Mouse (Mus musculus): ENCODE data around the gene Zmynd10. TPM values are rescaled to one million over a fixed set of nuclear protein-coding genes. Genes with fewer than 3 reads are reported as not detected.

Zmynd10 gene
- 0.41 and 0.65 TPM in 2 replicates for polyA plus RNA-seq (2012; rRNA removed)

GRCm38 (mm10) chr9:107547026-107547425 lies at the start of gene Zmynd10:
Gene Zmynd10, plus strand, starts transcription at chr9:107547298.

GRCm38 (mm10) chr9:107533791-107534407 lies 13.2 kb upstream of the Zmynd10 start, which contains the start of gene Tmem115:
Gene Tmem115, plus strand, starts transcription at chr9:107533945.

GRCm38 (mm10) chr9:107541474-107542351 lies 5.4 kb upstream of the Zmynd10 start, which contains the start of the genes Cyb561d2 and Nprl2:
Gene Cyb561d2, minus strand, starts transcription at chr9:107542193.
Gene Nprl2, plus strand, starts transcription at chr9:107542226.

GRCm38 (mm10) chr9:107551117-107551889 lies 4.2 kb downstream of the Zmynd10 start, which contains the start of gene Rassf1:
Gene Rassf1, plus strand, starts transcription at chr9:107551555.

GRCm38 (mm10) chr9:107563029-107563581 lies 16.0 kb downstream of the Zmynd10 start, which contains the start of gene Tusc2:
Gene Tusc2, plus strand, starts transcription at chr9:107563255.

GRCm38 (mm10) chr9:107567702-107568319 lies 20.7 kb downstream of the Zmynd10 start, which contains the start of gene Hyal2:
Gene Hyal2, plus strand, starts transcription at chr9:107567945.

GRCm38 (mm10) chr9:107576357-107577107 lies 29.4 kb downstream of the Zmynd10 start, which contains the start of gene Hyal1:
Gene Hyal1, plus strand, starts transcription at chr9:107576927.

GRCm38 (mm10) chr9:107578587-107578986 lies 31.5 kb downstream of the Zmynd10 start, which contains the start of gene Naa80:
Gene Naa80, plus strand, starts transcription at chr9:107578887.

GRCm38 (mm10) chr9:107580501-107581317 lies 33.6 kb downstream of the Zmynd10 start, which contains the start of gene Hyal3:
Gene Hyal3, plus strand, starts transcription at chr9:107580818.

GRCm38 (mm10) chr9:107586974-107587832 lies 40.1 kb downstream of the Zmynd10 start, which contains the start of gene Ifrd2:
Gene Ifrd2, plus strand, starts transcription at chr9:107587642.

Other genes with a start within 250 kb of the Zmynd10 start
- gene Hemk1, start 208.9 kb upstream of the Zmynd10 start, polyA plus RNA-seq (2012; rRNA removed): 18.1 and 18.8 TPM in 2 replicates
- 0.26 and 0.27 TPM in 2 replicates for gene 6430571L13Rik, start 206.7 kb upstream of the Zmynd10 start, polyA plus RNA-seq (2012; rRNA removed)
- 20.0 and 33.9 TPM in 2 replicates for gene Cacna2d2, start 147.7 kb upstream of the Zmynd10 start, polyA plus RNA-seq (2012; rRNA removed)
- gene Tmem115, start 13.4 kb upstream of the Zmynd10 start, polyA plus RNA-seq (2012; rRNA removed): 73.8 and 95.5 TPM in 2 replicates
- gene Cyb561d2, start 5.1 kb upstream of the Zmynd10 start, polyA plus RNA-seq (2012; rRNA removed): 37.4 and 58.8 TPM in 2 replicates
- 26.5 and 29.3 TPM in 2 replicates for gene Nprl2, start 5.1 kb upstream of the Zmynd10 start, polyA plus RNA-seq (2012; rRNA removed)
- gene Rassf1, start 4.3 kb downstream of the Zmynd10 start, polyA plus RNA-seq (2012; rRNA removed): 27.3 and 28.5 TPM in 2 replicates
- 78.3 and 101 TPM in 2 replicates for gene Tusc2, start 16.0 kb downstream of the Zmynd10 start, polyA plus RNA-seq (2012; rRNA removed)
- 91.7 and 94.5 TPM in 2 replicates for gene Hyal2, start 20.6 kb downstream of the Zmynd10 start, polyA plus RNA-seq (2012; rRNA removed)
- 4.4 and 5.2 TPM in 2 replicates for gene Hyal1, start 29.6 kb downstream of the Zmynd10 start, polyA plus RNA-seq (2012; rRNA removed)
- gene Naa80, start 31.6 kb downstream of the Zmynd10 start, polyA plus RNA-seq (2012; rRNA removed): 53.5 and 65.8 TPM in 2 replicates
- 0.96 and 0.98 TPM in 2 replicates for gene Hyal3, start 33.5 kb downstream of the Zmynd10 start, polyA plus RNA-seq (2012; rRNA removed)
- 62.5 and 65.0 TPM in 2 replicates for gene Ifrd2, start 40.3 kb downstream of the Zmynd10 start, polyA plus RNA-seq (2012; rRNA removed)
- gene Sema3b, start 61.9 kb downstream of the Zmynd10 start, polyA plus RNA-seq (2012; rRNA removed): 93.4 and 98.5 TPM in 2 replicates
- gene Gnai2, start 88.1 kb downstream of the Zmynd10 start, polyA plus RNA-seq (2012; rRNA removed): 562 and 599 TPM in 2 replicates
- 0.81 and 7.5 TPM in 2 replicates for gene Slc38a3, start 122.2 kb downstream of the Zmynd10 start, polyA plus RNA-seq (2012; rRNA removed)
- gene Gnat1, start 132.4 kb downstream of the Zmynd10 start, polyA plus RNA-seq (2012; rRNA removed): 0.14 TPM in 1 of 2 replicates, not detected in the other
- 76.2 and 89.6 TPM in 2 replicates for gene Sema3f, start 163.2 kb downstream of the Zmynd10 start, polyA plus RNA-seq (2012; rRNA removed)
- 40.9 and 42.4 TPM in 2 replicates for gene Rbm5, start 223.7 kb downstream of the Zmynd10 start, polyA plus RNA-seq (2012; rRNA removed)

Data from colon, adult 2 months (tissue).